Mouse (Mus musculus) embryonic fibroblast, embryonic 13.5 days (primary cell): ENCODE measurements around the gene Ccpg1.

ENCODE experiments used
- CTCF ChIP-seq: IDR thresholded peaks from 2 replicates; pipeline ENCODE4 v1.5.1; 2011; ENCODE audit warnings: mild to moderate bottlenecking, control low read depth, low read length, moderate library complexity, borderline replicate concordance; ENCODE audit not compliant: insufficient read depth
- POLR2A ChIP-seq: IDR thresholded peaks from 2 replicates; pipeline ENCODE4 v1.6.1; 2011; ENCODE audit warnings: low read depth, mild to moderate bottlenecking, control low read depth, low read length, moderate library complexity

- TF ChIP-seq CTCF (no peak), POLR2A (no peak)
Observed at GRCm38 (mm10) chr9:73012629-73013028, 27.4 kb downstream of the Ccpg1 start.
